Mouse (Mus musculus) frontal cortex, postnatal 14 days (tissue): ENCODE results near the gene Ap2a2.
"Not testable (repeated sequence)": the region's sequence is repeated elsewhere in the genome, so short reads cannot be mapped to it uniquely, and the experiment has no call there.

Source experiments
- DNase-seq, 2 experiments: peaks; one replicate each; pipeline ENCODE4 v3.0.0; 2022; ENCODE audit warnings: low spot score in 2 of 2

Gene Ap2a2

GRCm38 (mm10) chr7:141559726-141560325 lies 2.1 kb upstream of the Ap2a2 start:
- DNase-seq: no peak

GRCm38 (mm10) chr7:141560471-141560870 lies 1.5 kb upstream of the Ap2a2 start:
- DNase-seq: no peak

GRCm38 (mm10) chr7:141562421-141562851 lies 463 bp downstream of the Ap2a2 start:
- DNase-seq: peak in 1 of 2 experiments; percentile 19

DNA sequence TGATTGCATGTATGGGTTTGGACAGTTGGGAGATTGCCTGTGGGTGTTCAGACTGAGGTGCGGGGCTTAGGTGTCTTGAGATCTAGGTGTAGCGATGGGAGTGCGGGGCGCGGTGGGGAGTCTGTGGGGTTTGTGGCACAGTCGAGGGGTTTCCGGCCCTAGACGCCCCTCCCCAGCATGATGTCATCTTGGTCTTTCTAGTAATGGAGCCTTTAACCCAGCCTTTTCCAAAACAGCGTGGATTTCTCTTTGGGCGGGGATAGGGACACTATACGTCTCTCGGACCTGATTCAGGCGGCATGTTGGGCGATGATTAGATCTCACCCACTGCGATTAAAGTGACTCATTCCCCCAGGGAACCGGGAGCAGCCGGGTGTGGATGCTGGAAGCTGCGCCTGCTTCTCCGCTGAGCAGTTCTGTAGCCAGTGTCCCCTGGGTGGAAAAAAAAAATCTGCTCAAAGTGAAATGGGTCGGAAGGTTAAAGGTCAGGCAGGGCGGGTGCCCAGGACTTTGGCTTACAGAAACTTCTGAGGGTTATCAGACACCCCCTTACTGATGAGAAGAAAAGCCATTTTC lies 967 bp downstream of the Ap2a2 start:
- DNase-seq: peak; percentile 25 to 31

GRCm38 (mm10) chr7:141564561-141564960 lies 2.6 kb downstream of the Ap2a2 start:
- no peak for DNase-seq

- DNase-seq: no peak
These were observed 4.6 kb downstream of the Ap2a2 start for GRCm38 (mm10) chr7:141566587-141566986.

GRCm38 (mm10) chr7:141569283-141569803 lies 7.4 kb downstream of the Ap2a2 start:
- no peak for DNase-seq

GRCm38 (mm10) chr7:141569916-141570315 lies 7.9 kb downstream of the Ap2a2 start:
- DNase-seq: no peak

DNA sequence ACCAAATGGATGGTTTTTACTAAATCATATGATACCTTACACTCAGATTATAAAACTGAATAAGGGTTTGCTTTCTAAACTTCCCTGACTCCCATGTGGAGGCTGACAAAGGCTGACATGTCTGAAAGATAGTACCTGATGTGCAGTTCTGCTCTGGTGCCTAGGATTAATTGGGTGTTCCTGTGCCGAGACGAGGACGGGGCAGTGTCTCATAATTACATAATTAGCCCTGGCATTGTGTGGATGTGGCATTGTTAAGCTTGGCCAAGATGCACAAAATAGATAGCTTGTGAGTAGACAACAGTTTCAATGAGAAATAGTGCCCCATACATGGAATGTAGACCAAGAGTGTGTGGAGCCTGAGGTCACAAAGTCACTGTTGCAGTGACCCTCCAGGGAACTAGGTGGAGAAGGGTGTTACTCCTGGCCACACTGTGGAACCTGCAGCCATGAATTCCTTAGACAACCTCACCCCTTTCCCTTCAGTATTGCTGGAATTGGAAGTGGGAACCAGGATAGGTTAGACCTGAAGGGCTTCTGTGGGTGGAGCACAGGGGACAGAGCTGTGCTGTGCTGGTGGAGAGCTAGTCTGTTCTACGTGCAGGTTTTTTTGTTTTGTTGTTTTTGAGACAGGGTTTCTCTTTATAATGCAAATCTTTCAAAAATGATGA lies 8.8 kb downstream of the Ap2a2 start:
- DNase-seq: no peak

DNA sequence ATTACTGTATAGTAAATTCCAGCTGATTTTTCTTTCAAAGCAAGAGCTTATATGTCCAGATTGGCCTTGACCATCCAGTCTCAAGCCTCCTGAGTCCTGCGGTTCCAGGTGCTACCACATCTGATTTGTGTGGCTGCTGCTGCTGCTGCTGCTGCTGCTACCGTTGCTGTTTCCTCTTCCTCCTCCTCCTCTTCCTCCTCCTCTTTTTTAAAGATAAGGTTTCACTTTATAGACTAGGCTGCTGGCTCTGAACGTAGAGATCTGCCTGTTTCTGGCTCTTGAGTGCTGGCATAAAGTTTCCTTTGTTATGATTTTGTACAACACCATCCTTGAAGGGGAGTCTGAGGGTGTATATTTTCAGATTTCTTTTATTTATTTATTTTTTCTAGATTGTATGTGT lies 12.1 kb downstream of the Ap2a2 start:
- no peak for DNase-seq

DNA sequence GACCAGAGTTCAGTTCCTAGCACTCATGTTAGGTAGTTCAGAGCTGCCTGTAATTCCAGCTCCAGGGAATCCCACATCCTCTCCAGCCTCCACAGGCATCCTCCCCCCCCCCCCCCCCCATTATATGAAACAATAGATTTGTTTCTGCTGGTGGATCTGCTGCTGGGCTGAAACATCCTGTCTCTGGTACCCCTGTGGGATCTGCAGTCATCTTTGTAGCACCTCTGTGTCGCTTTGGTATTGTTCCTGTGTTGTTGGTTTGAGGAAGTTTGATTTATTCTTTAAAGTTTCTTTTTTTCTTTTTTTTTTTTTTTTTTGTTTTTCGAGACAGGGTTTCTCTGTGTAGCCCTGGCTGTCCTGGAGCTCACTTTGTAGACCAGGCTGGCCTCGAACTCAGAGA lies 13.5 kb downstream of the Ap2a2 start:
- no peak for DNase-seq

DNA sequence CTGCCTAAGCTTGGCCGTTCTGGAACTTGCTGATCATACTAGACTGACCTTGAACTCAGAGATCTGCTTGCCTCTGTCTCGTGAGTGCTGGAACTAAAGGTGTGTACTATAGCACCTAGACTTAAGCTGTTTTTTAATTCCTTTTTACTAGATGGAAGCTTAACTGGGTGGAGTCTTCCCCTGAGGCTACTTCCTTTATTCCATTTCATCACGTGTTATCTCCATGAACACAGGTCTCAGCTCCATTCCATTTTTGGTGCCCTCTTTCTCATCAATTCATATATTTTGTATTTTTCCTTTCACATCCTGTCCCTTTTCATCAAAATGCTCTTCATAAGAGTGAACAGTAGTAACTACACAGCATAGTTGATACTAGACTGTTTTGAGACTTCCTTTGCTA lies 15.8 kb downstream of the Ap2a2 start:
- no peak for DNase-seq

DNA sequence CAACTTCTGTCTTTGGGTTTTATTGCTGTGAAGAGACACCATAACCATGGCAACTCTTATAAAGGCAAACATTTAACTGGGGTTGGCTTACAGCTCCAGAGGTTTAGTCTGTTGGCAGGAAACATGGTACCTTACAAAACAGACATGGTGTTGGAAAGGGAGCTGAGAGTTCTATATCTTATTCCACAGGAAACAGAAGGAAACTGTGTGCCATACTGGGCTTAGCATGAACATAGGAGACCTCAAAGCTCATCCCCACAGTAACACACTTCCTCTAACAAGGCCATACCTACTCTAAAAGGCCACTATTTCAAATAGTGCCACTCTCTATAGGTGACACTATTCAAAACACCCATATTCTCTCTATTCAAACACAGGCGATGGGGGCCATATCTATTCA lies 16.5 kb downstream of the Ap2a2 start:
- DNase-seq: no peak

DNA sequence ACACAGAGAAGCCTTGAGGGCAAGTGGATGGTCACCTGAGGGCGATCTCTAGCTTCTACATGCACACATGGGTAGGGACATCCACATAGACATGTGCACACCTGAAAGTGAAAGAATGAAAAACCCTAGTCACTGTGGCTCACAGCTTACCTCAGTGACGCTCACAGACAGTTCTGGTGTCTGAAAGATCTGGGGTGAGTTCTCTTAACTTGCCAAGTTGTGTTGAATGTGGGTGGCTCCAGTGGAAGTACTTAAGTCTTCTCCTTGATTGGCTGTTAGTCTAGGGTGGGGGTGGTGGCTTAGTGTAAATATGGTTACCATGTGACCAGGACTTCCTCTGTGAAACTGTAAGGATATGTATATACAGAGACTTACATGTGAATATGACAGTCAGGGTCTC lies 17.0 kb downstream of the Ap2a2 start:
- no peak for DNase-seq

- DNase-seq: no peak
These were observed 19.4 kb downstream of the Ap2a2 start for GRCm38 (mm10) chr7:141581323-141581722.

DNA sequence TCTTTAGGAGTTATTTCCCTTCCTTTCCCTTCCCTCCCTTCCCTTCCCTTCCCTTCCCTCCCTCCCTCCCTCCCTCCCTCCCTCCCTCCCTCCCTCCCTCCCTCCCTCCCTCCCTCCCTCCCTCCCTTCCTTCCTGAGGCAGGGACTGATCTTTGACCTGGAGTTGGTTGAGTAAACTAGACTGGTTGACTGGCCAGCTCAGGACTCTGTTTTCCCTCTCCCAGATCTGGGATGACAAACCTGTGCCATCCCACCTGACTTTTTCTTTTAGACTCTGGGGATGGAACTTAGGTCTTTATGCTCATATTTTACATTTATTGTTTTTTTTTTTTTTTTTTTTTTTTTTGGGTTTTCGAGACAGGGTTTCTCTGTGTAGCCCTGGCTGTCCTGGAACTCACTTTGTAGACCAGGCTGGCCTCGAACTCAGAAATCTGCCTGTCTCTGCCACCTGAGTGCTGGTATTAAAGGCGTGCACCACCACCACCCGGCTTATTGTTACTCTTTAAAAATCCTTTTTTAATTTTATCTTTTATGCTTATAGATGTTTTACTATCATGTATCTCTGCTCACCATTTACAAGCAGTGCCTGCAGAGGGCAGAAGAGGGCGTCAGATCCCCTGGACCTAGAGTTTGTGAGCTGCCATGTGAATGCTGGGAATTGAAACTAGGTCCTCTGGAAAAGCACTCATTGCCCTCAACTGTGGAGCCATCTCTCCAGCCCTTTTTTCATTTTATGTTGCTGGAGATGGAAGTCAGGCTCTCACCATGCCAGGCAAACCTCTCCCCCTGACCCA lies 22.3 kb downstream of the Ap2a2 start:
- no peak for DNase-seq

GRCm38 (mm10) chr7:141585288-141585687 lies 23.3 kb downstream of the Ap2a2 start:
- no peak for DNase-seq

GRCm38 (mm10) chr7:141585881-141586280 lies 23.9 kb downstream of the Ap2a2 start:
- DNase-seq: no peak

DNA sequence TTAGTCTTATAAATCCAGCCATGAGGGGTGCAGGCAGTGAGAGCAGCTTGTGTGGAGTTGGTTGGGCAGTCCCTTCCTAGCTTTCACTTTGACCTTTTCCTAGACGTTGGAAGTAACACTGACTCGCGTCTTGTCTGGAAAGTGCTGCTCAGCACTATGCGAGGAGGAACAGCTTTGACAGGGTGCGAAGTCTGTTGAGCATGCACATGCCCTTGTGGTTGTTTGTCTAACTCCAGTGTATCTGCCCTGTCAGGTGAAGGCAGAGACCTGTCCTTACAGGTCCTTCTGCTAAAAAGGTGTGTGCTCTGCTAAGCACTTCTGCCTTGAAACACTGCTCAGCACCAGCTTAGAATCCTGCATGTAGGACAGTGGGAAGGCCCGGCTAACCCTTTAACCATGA lies 26.9 kb downstream of the Ap2a2 start:
- no peak for DNase-seq

DNA sequence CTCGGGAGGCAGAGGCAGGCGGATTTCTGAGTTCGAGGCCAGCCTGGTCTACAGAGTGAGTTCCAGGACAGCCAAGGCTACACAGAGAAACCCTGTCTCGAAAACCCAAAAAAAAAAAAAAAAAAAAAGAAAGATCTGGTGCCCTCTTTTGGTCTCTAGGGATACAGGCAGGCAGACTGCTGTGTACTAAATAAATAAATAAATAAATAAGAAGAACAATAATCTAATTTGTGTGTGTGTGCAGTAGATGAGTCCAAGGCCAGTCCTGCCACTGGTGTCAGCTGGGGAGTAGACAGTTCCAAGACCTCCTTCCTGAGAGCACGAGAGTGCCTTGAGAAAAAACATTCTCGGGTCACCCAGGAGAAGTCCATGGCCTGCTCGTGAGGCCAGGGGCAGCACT lies 28.3 kb downstream of the Ap2a2 start:
- not testable (repeated sequence) for DNase-seq

- no peak for DNase-seq
These were observed 29.0 kb downstream of the Ap2a2 start for GRCm38 (mm10) chr7:141590959-141591358.

GRCm38 (mm10) chr7:141592096-141592495 lies 30.1 kb downstream of the Ap2a2 start:
- no peak for DNase-seq
